Mouse (Mus musculus) hindbrain, embryonic 13.5 days (tissue): ENCODE data around the gene Trim46. TPM values are rescaled to one million over a fixed set of nuclear protein-coding genes. Genes with fewer than 3 reads are reported as not detected.

Source experiments
- ATAC-seq: fragments of 200-750 bp; cut with Nextera tagmentation; 2 replicates; pipeline ENCODE4 v1.8.0; 2017; ENCODE audit warnings: moderate TSS enrichment; ENCODE audit not compliant: low FRiP score
- H3K27ac ChIP-seq: fragments of 300-500 bp; sonication (generic); 2 replicates; pipeline ENCODE4 v1.5.1; 2015; ENCODE audit warnings: inconsistent platforms, mild to moderate bottlenecking, moderate library complexity
- H3K27me3 ChIP-seq: fragments of 300-500 bp; sonication (generic); 2 replicates; pipeline ENCODE4 v1.6.1; 2015; ENCODE audit warnings: mild to moderate bottlenecking, inconsistent platforms
- H3K36me3 ChIP-seq: fragments of 300-500 bp; sonication (generic); 2 replicates; pipeline ENCODE4 v1.6.1; 2015; ENCODE audit warnings: mild to moderate bottlenecking, inconsistent platforms
- H3K4me1 ChIP-seq: fragments of 300-500 bp; sonication (generic); replicated peaks from 2 replicates; pipeline ENCODE4 v1.6.1; 2015; ENCODE audit warnings: inconsistent platforms
- H3K4me2 ChIP-seq: fragments of 300-500 bp; sonication (generic); 2 replicates; pipeline ENCODE4 v1.6.1; 2015; ENCODE audit warnings: inconsistent platforms, mild to moderate bottlenecking, moderate library complexity
- H3K4me3 ChIP-seq: fragments of 300-500 bp; sonication (generic); 2 replicates; pipeline ENCODE4 v1.5.1; 2015; ENCODE audit warnings: mild to moderate bottlenecking, inconsistent platforms
- H3K9ac ChIP-seq: fragments of 300-500 bp; sonication (generic); 2 replicates; pipeline ENCODE4 v1.6.1; 2015; ENCODE audit warnings: mild to moderate bottlenecking, inconsistent platforms
- H3K9me3 ChIP-seq: fragments of 300-500 bp; sonication (generic); 2 replicates; pipeline ENCODE4 v1.6.1; 2016; ENCODE audit warnings: inconsistent platforms
- WGBS: fragments of 180-500 bp; shearing (Covaris S2); methylation state at CpG from one replicate; pipeline ENCODE4 v1.1.7; 2015; 5-methylcytosine and 5-hydroxymethylcytosine counted together
- polyA plus RNA-seq: library from polyadenylated mRNA; unstranded; fragments of >200 nt; fragmentation: Nextera tagmentation; extraction: Ambion mirVana; gene quantifications from 2 replicates; pipeline ENCODE4 v1.2.1, GENCODE M21; 2015

The Trim46 gene
- polyA plus RNA-seq, 1 experiment from 2014 or later: 64.3 TPM

DNA sequence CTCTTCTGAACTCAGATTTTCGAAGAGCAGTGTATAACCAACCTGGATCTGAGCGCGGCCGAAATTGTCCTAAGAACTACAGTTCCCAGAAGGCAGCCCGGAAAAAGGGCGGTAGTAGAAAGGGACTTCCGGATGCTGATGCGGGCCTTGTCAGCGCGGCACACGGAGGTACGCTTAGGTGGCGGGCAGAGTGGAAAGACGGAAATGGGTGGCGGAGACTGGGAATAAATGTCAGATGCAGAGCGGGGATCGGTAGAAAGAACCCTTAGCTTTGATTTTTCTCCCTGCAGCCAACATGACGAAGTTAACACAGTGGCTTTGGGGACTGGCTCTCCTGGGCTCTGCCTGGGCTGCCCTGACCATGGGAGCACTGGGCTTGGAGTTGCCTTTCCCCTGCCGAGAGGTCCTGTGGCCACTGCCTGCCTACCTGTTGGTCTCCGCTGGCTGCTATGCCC lies 20.4 kb upstream of the Trim46 start:
- ATAC-seq: peak; percentile 85
- peak overlapping the region; percentile 78 for H3K27ac ChIP-seq
- WGBS: under 1% methylated on average over 20 of the region's 20 CpGs

DNA sequence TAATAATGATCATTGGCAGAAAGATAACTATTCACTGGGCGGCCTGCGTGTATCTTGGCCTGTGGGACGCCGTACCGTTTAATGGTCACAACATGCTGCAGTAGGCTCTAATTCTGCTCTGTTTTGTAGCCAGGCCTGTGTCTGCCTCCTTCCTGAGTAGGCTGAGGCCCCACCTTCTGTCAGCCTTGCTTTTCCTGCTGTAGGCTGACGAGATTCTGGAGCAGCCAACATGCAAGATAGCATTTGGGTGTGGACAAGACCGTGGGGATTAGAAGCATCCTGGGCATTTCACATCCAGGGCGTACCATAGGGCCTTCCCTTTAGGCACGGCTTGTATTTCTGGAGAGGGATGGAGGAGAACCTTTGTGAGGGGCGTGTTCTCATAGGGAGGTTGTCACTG lies 16.3 kb upstream of the Trim46 start:
- Histone ChIP-seq H3K9me3 (no peaks in the 10 kb centered on the region), H3K4me3 (no peak overlapping the region), H3K27me3 (no peaks in the 10 kb centered on the region; the same call in 1 of the 2 replicates), H3K4me2 (no peak overlapping the region), H3K9ac (no peak overlapping the region), H3K27ac (no peak overlapping the region), H3K36me3 (no peaks in the 10 kb centered on the region), H3K4me1 (peaks cover 13% of the 10 kb centered on the region)
- ATAC-seq: no peak
- WGBS: 79% methylated on average over 10 of the region's 10 CpGs

More for the DNA sequence above, 20.4 kb upstream of the Trim46 start:
- peaks cover 45% of the 10 kb centered on the region for H3K4me1 ChIP-seq
- peak overlapping the region; percentile 75 for H3K4me3 ChIP-seq
- peak overlapping the region; percentile 88 for H3K9ac ChIP-seq
- H3K4me2 ChIP-seq: peak overlapping the region; percentile 96
- no peaks in the 10 kb centered on the region for H3K9me3 ChIP-seq
- H3K27me3 ChIP-seq: peaks cover 4% of the 10 kb centered on the region; the same call in 1 of the 2 replicates
- no peaks in the 10 kb centered on the region for H3K36me3 ChIP-seq

DNA sequence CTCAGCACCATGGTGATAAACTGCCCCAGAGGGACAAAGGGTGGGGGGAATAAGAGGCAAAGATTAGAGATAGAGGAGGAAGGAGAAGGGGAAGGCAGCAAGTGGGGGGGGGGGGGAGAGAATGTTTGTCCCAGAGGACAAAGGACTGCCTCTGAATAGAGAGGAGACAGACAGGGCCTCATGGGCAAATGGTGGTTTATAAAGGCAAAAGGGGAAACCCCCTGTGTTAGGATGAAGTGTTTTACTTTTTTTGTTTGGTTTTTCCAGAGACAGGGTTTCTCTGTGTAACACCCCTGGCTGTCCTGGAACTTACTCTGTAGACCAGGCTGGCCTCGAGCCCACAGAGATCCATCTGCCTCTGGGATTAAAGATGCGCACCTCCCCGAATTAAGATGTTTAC lies 14.1 kb upstream of the Trim46 start:
- H3K9ac ChIP-seq: no peak overlapping the region
- 58% methylated on average over 3 of the region's 3 CpGs for WGBS
- no peaks in the 10 kb centered on the region for H3K9me3 ChIP-seq

DNA sequence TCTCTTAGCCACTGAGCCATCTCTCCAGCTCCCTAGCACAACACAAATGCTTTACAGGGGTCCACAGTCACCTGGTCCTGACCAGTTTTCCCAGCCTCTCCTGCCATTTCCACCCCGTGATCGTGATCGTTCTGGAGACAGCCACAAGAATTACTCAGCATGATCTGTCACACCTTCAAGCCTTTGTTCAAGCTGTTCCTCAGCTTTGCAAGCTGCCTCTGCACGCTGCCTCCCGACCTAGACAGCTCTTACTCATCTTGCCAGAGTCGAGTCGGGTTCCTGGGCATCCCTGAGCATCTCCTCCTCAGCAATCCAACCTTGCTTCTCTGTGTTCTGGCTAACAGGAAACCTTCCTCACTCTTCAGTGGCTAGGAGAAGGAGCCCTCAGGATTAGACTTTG lies 13.0 kb upstream of the Trim46 start, which contains the start of gene Dpm3:
Gene Dpm3 (plus strand): TSS at position 283 of the 400 bp plus-strand sequence.
- H3K36me3 ChIP-seq: no peaks in the 10 kb centered on the region
- no peaks in the 10 kb centered on the region for H3K9me3 ChIP-seq
- no peak for ATAC-seq
- 60% methylated on average over 7 of the region's 7 CpGs for WGBS
- no peaks in the 10 kb centered on the region for H3K4me1 ChIP-seq
- no peak within 1 kb of the TSS for H3K4me3 ChIP-seq
- H3K27me3 ChIP-seq: 0 out of 2 replicates have a peak, but pooled peaks cover 3% of the 10 kb centered on the region
- H3K9ac ChIP-seq: no peak within 1 kb of the TSS
- H3K4me2 ChIP-seq: no peak within 1 kb of the TSS
- no peak within 1 kb of the TSS for H3K27ac ChIP-seq

More for the DNA sequence above, 14.1 kb upstream of the Trim46 start:
- Histone ChIP-seq H3K4me3 (no peak overlapping the region), H3K36me3 (no peaks in the 10 kb centered on the region), H3K27me3 (peaks cover 3% of the 10 kb centered on the region; the same call in 1 of the 2 replicates), H3K27ac (no peak overlapping the region), H3K4me2 (no peak overlapping the region), H3K4me1 (no peaks in the 10 kb centered on the region)
- ATAC-seq: no peak

DNA sequence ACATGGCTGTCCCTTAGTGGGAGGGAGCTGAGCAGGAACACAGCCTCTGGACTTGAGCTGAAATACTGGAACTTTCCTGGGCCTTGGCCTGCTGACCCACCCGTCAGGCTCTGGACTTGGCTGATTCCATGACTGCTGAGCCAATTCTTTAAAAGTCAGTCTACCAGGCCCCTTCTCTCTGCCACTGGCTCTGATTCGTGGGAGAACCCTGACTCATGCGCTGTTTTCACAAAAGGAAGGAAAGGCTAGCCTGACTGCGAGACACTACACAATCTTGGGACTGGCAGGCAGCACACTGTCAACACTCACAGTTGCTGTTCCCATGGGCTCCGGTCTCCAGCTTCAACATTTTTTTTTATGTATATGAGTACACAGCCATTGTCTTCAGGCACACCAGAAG lies 10.1 kb upstream of the Trim46 start:
- H3K4me1 ChIP-seq: peaks cover 8% of the 10 kb centered on the region
- H3K4me3 ChIP-seq: no peak overlapping the region
- H3K27me3 ChIP-seq: peaks cover 10% of the 10 kb centered on the region; the same call in 1 of the 2 replicates
- no peak for ATAC-seq
- no peaks in the 10 kb centered on the region for H3K36me3 ChIP-seq
- no peak overlapping the region for H3K27ac ChIP-seq
- H3K4me2 ChIP-seq: no peak overlapping the region
- 81% methylated on average over 5 of the region's 5 CpGs for WGBS
- no peak overlapping the region for H3K9ac ChIP-seq
- no peaks in the 10 kb centered on the region for H3K9me3 ChIP-seq

DNA sequence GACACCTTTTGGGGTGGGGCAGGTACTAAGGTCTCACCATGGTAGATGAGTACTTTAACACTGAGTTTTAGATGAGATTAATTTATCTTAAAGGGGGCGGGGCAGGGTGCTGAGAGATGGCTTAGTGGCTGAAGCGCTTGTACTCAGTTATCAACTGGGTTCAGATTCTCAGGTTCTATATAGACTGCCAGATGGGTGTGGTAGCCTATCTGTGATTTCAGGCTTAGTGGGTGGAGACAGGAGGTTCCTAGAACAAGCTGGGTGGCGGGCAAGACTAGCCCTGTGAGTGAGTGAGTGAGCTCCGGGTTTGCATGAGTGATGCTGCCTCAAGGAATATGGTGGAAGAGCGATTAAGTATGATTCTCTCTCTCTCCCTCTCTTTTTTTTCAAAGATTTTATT lies 8.9 kb upstream of the Trim46 start:
- no peak for ATAC-seq
- H3K27me3 ChIP-seq: peaks cover 10% of the 10 kb centered on the region; the same call in 1 of the 2 replicates
- 89% methylated on average over 5 of the region's 5 CpGs for WGBS
- H3K27ac ChIP-seq: no peak overlapping the region
- H3K36me3 ChIP-seq: 0 out of 2 replicates have a peak, but pooled peaks cover under 1% of the 10 kb centered on the region
- H3K4me1 ChIP-seq: peaks cover 18% of the 10 kb centered on the region
- no peak overlapping the region for H3K4me2 ChIP-seq
- no peak overlapping the region for H3K4me3 ChIP-seq
- H3K9ac ChIP-seq: no peak overlapping the region
- H3K9me3 ChIP-seq: no peaks in the 10 kb centered on the region

DNA sequence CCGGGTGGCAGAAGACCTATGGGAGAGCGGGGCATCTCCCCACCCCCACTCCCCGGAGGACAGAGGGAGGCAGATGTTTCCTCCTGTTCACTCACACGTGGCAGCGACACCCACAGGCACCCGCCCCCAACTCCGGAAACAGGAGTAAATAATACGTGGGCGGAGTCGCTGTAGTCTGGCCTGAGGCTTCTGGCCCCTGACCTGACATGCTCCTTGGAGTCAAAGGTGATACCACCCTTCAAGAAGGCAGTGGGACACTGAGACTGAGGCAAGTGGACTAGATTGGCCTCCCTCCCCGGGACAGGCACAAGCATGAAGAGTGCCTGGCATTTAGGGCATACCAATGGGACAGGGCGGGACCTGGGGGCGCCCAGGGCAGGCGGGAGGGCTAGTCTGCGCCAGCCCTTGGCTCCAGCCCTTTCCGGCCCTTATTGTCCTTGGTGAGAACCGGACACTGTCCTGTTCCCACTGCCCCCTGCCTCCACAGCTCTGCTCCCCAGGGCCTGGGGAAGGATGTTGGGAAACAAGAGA lies 5.3 kb upstream of the Trim46 start:
- Histone ChIP-seq H3K27ac (no peak overlapping the region), H3K4me1 (peaks cover 32% of the 10 kb centered on the region), H3K27me3 (peaks cover 10% of the 10 kb centered on the region; the same call in 1 of the 2 replicates), H3K9ac (peak overlapping the region; percentile 5; the same call in 1 of the 2 replicates), H3K36me3 (peaks cover 16% of the 10 kb centered on the region), H3K4me3 (no peak overlapping the region), H3K9me3 (no peaks in the 10 kb centered on the region), H3K4me2 (peak overlapping the region; percentile 33)
- ATAC-seq: peak; percentile 12; the same call in 1 of the 2 replicates
- WGBS: 14% methylated on average over 17 of the region's 17 CpGs

DNA sequence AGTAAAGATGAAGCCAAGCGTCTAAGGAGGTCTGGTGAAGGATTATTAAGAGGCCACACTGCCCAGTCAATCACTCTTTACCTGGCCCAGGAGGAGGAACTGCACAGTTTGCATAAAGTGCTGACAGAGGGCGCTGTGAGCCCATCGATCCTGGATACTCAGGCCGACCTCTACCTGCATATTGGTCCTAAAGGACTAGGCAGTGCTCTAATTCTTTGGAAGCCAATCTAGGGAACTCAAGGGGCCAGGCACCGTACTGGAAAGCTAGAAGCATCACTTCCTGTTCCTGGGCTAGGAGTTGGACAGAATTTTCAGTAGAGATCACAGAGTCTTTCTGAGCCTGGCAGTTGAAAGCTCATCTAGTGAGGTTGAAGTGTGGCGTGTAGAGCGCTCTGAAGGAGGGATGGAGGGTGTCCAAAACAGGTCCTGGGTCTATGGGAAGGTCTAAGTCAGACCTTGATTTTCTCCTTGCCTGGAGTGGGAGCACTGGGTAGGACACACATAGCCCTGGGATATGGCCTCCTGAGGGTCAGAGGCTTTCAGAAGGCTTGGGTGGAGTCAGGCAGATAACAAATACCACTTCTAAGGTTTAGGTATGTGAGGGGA lies 4.4 kb upstream of the Trim46 start:
- no peak overlapping the region for H3K9ac ChIP-seq
- H3K9me3 ChIP-seq: no peaks in the 10 kb centered on the region
- peaks cover 38% of the 10 kb centered on the region for H3K4me1 ChIP-seq
- H3K27me3 ChIP-seq: peaks cover 7% of the 10 kb centered on the region; the same call in 1 of the 2 replicates
- H3K4me2 ChIP-seq: no peak overlapping the region
- no peak for ATAC-seq
- no peak overlapping the region for H3K27ac ChIP-seq
- whole genome bisulfite sequencing: 25% methylated on average over 7 of the region's 7 CpGs
- no peak overlapping the region for H3K4me3 ChIP-seq
- H3K36me3 ChIP-seq: peaks cover 16% of the 10 kb centered on the region

DNA sequence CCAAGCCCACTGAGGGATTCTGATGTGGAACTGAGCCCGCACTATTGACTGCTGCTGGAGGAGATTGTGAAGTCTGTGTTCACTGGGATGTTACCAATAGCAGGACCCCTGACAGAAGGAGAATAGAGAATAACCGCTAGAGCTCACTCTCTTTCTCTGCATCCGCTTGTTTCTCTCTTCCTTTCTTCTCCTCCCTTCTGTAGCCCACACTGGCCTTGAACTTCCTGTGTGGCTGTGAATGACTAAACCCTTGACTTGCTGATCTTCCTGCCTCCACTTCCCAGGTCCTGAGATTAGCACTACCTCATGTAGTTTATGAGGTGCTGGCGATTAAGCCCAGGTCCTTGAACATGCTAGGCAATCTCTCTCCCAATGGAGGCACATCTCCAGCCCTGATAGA lies 1.4 kb upstream of the Trim46 start:
- Histone ChIP-seq H3K27me3 (peaks cover 3% of the 10 kb centered on the region; the same call in 1 of the 2 replicates), H3K27ac (no peak overlapping the region), H3K4me2 (peak overlapping the region; percentile 93), H3K4me3 (peak overlapping the region; percentile 72), H3K36me3 (peaks cover 17% of the 10 kb centered on the region), H3K4me1 (peaks cover 58% of the 10 kb centered on the region), H3K9me3 (no peaks in the 10 kb centered on the region), H3K9ac (peak overlapping the region; percentile 88; the same call in 1 of the 2 replicates)
- no peak for ATAC-seq
- WGBS: 87% methylated on average over 4 of the region's 4 CpGs

DNA sequence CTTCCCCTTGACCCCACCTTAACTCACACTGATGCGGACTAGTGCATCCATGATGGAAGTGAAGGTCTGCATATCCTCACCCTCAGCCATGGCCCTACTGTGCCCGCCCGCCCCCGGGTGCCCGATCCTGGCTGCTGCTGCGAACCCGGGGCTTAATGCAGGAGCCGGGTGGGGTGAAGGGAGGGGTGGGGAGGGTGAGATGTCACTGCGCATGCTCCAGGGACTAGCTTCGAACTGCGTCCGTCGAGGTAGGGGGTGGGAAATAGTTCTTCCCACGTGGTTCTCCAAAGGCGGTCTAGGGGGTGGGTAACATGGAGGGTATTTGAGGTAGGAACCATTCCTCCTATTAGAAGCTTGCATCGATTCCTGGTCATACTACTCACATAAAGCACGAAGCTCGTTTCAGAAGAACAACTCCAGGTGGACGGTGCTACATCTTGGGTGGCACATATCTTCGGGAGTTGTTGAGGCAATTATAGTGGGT lies 379 bp downstream of the Trim46 start, which contains the start of gene Krtcap2:
Gene Krtcap2 (plus strand): TSS at position 279 of the 484 bp plus-strand sequence.
- Histone ChIP-seq H3K4me2 (peak within 1 kb of the TSS; percentile 93), H3K9ac (peak within 1 kb of the TSS; percentile 88), H3K9me3 (no peaks in the 10 kb centered on the region), H3K27me3 (no peaks in the 10 kb centered on the region), H3K27ac (peak within 1 kb of the TSS; percentile 98), H3K4me3 (peak within 1 kb of the TSS; percentile 72), H3K36me3 (peaks cover 34% of the 10 kb centered on the region), H3K4me1 (peaks cover 55% of the 10 kb centered on the region)
- ATAC-seq: peak; percentile 68
- WGBS: 3% methylated on average over 20 of the region's 20 CpGs

DNA sequence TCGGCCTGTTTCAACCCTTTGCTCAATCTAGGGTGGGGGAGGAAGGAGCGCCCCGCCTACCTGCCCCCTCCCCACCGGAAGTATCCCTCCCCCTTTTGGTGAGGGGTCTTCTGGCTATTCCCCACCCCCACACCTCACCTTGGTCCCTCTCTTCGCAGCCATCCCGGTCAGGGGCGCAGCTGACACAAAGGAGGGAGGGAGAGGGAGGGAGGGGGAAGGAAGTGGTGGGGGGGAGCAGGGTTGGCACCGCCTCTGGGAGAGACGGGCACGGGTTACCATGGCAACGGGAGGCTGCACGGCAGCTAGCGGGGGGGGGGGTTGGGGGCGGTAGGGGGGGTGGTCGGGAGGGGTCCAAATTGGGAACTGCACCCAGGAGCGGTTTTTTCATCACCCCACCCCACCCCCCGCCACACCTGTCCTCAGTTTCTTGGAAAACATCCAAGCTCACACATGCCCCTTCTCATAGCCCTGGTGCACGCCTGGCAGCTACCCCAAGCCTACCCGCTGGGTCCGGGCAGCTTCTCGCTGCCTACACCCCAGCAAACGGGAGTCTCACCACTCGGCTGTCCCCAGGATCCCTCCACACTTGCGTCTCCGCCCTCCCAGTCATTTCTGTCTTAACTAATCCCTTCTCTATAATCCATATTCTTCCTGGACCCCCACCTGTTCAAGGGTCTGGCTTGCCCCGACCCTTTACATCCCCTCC lies 974 bp downstream of the Trim46 start:
- Histone ChIP-seq H3K9ac (peak overlapping the region; percentile 88), H3K4me1 (peaks cover 50% of the 10 kb centered on the region), H3K27ac (peak overlapping the region; percentile 98), H3K4me3 (peak overlapping the region; percentile 72), H3K36me3 (peaks cover 40% of the 10 kb centered on the region), H3K4me2 (peak overlapping the region; percentile 93), H3K27me3 (no peaks in the 10 kb centered on the region), H3K9me3 (no peaks in the 10 kb centered on the region)
- WGBS: under 1% methylated on average over 15 of the region's 26 CpGs
- ATAC-seq: peak; percentile 67
